Mouse (Mus musculus) MEL (cell line): Measurements from ENCODE around the gene AC124502.3. TPM values are rescaled to one million over a fixed set of nuclear protein-coding genes. Genes with fewer than 3 reads are reported as not detected.

Experiments
- DNase-seq: peaks from one replicate; pipeline ENCODE4 v3.0.0; 2011; ENCODE audit warnings: low read depth, low spot score
- H3K27ac ChIP-seq: 2 replicates; pipeline ENCODE4 v1.5.1; 2012; ENCODE audit warnings: low read depth, mild to moderate bottlenecking, control low read depth, low read length, moderate library complexity; ENCODE audit not compliant: control insufficient read depth
- H3K27me3 ChIP-seq, 2 experiments: fragments of 150-350 bp in 1 of 2; sonication (generic) in 1 of 2; 2 replicates each; pipeline ENCODE4 v1.6.1; 2012; ENCODE audit warnings: low read length in 2 of 2, mild to moderate bottlenecking in 2 of 2, improper control_type of control experiment in 1 of 2, moderate library complexity in 1 of 2; ENCODE audit not compliant: insufficient read depth in 2 of 2, control insufficient read depth in 1 of 2
- H3K36me3 ChIP-seq, 2 experiments: 2 replicates each; pipeline ENCODE4 v1.6.1; 2012 to 2014; ENCODE audit warnings: low read length in 2 of 2, improper control_type of control experiment in 1 of 2, inconsistent platforms in 1 of 2, mild to moderate bottlenecking in 1 of 2; ENCODE audit not compliant: insufficient read depth in 2 of 2, control insufficient read depth in 1 of 2
- H3K4me1 ChIP-seq, 2 experiments: fragments of 150-350 bp in 1 of 2; sonication (generic) in 1 of 2; 2 replicates each; pipeline ENCODE4 v1.6.1; 2012; ENCODE audit warnings: low read length in 2 of 2, improper control_type of control experiment in 1 of 2, mild to moderate bottlenecking in 1 of 2; ENCODE audit not compliant: insufficient read depth in 2 of 2, control insufficient read depth in 1 of 2
- H3K4me3 ChIP-seq, 2 experiments: fragments of 150-350 bp in 1 of 2; sonication (generic) in 1 of 2; 2 replicates each; pipeline ENCODE4 v1.5.1; 2012; ENCODE audit warnings: low read depth in 2 of 2, low read length in 2 of 2, mild to moderate bottlenecking in 2 of 2, moderate library complexity in 2 of 2, control low read depth in 1 of 2, improper control_type of control experiment in 1 of 2; ENCODE audit not compliant: control insufficient read depth in 1 of 2, insufficient read depth in 1 of 2
- H3K79me2 ChIP-seq: 2 replicates; pipeline ENCODE4 v1.6.1; 2012; ENCODE audit warnings: mild to moderate bottlenecking, low read length, moderate library complexity; ENCODE audit not compliant: control insufficient read depth, poor library complexity, insufficient read depth
- H3K9ac ChIP-seq: 2 replicates; pipeline ENCODE4 v1.6.1; 2012; ENCODE audit warnings: low read depth, mild to moderate bottlenecking, control low read depth, low read length, moderate library complexity; ENCODE audit not compliant: control insufficient read depth, poor library complexity, severe bottlenecking
- H3K9me3 ChIP-seq: fragments of 150-350 bp; sonication (generic); replicated peaks from 2 replicates; pipeline ENCODE4 v1.6.1; 2012; ENCODE audit warnings: mild to moderate bottlenecking, low read length, improper control_type of control experiment, moderate library complexity; ENCODE audit not compliant: insufficient read depth
- BHLHE40 ChIP-seq: IDR thresholded peaks from 2 replicates; pipeline ENCODE4 v1.6.1; 2012; ENCODE audit warnings: low read depth, mild to moderate bottlenecking, inconsistent platforms, low read length, improper control_type of control experiment, borderline replicate concordance
- CHD1 ChIP-seq: IDR thresholded peaks from 2 replicates; pipeline ENCODE4 v1.6.1; 2012; ENCODE audit warnings: low read depth, mild to moderate bottlenecking, inconsistent platforms, low read length, improper control_type of control experiment
- E2F4 ChIP-seq: IDR thresholded peaks from 2 replicates; pipeline ENCODE4 v1.6.1; 2011; ENCODE audit warnings: low read depth, low read length, improper control_type of control experiment, borderline replicate concordance
- ETS1 ChIP-seq: IDR thresholded peaks from 2 replicates; pipeline ENCODE4 v1.6.1; 2012; ENCODE audit warnings: low read depth, mild to moderate bottlenecking, inconsistent platforms, low read length, improper control_type of control experiment, moderate library complexity
- GABPA ChIP-seq: IDR thresholded peaks from 2 replicates; pipeline ENCODE4 v1.6.1; 2012; ENCODE audit warnings: low read depth, mild to moderate bottlenecking, inconsistent platforms, low read length, improper control_type of control experiment, moderate library complexity
- HCFC1 ChIP-seq: IDR thresholded peaks from 2 replicates; pipeline ENCODE4 v1.6.1; 2012; ENCODE audit warnings: low read depth, mild to moderate bottlenecking, inconsistent platforms, low read length, improper control_type of control experiment, moderate library complexity
- JUND ChIP-seq: IDR thresholded peaks from 2 replicates; pipeline ENCODE4 v1.6.1; 2011; ENCODE audit warnings: low read depth, mild to moderate bottlenecking, improper control_type of control experiment, low read length
- MAX ChIP-seq: IDR thresholded peaks from 2 replicates; pipeline ENCODE4 v1.6.1; 2011; ENCODE audit warnings: low read length, improper control_type of control experiment
- MAZ ChIP-seq: IDR thresholded peaks from 2 replicates; pipeline ENCODE4 v1.6.1; 2012; ENCODE audit warnings: low read depth, mild to moderate bottlenecking, inconsistent platforms, low read length, improper control_type of control experiment
- MEF2A ChIP-seq: IDR thresholded peaks from 2 replicates; pipeline ENCODE4 v1.6.1; 2014; ENCODE audit warnings: low read depth, mild to moderate bottlenecking, inconsistent platforms, low read length, improper control_type of control experiment; ENCODE audit not compliant: poor library complexity, insufficient replicate concordance, severe bottlenecking; ENCODE audit errors: extremely low read depth
- MXI1 ChIP-seq: IDR thresholded peaks from 2 replicates; pipeline ENCODE4 v1.6.1; 2011; ENCODE audit warnings: mild to moderate bottlenecking, low read depth, low read length, improper control_type of control experiment
- MYB ChIP-seq: IDR thresholded peaks from 2 replicates; pipeline ENCODE4 v1.6.1; 2011; ENCODE audit warnings: mild to moderate bottlenecking, low read depth, low read length, improper control_type of control experiment
- MYC ChIP-seq: IDR thresholded peaks from 2 replicates; pipeline ENCODE4 v1.6.1; 2011; ENCODE audit warnings: low read depth, mild to moderate bottlenecking, low read length, improper control_type of control experiment, moderate library complexity
- RAD21 ChIP-seq: IDR thresholded peaks from 2 replicates; pipeline ENCODE4 v1.6.1; 2011; ENCODE audit warnings: mild to moderate bottlenecking, low read depth, low read length, improper control_type of control experiment
- SMC3 ChIP-seq: IDR thresholded peaks from 2 replicates; pipeline ENCODE4 v1.6.1; 2011; ENCODE audit warnings: low read depth, low read length, improper control_type of control experiment
- TCF12 ChIP-seq: IDR thresholded peaks from 2 replicates; pipeline ENCODE4 v1.6.1; 2014; ENCODE audit warnings: low read depth, mild to moderate bottlenecking, inconsistent platforms, low read length, improper control_type of control experiment, moderate library complexity
- USF1 ChIP-seq: IDR thresholded peaks from 2 replicates; pipeline ENCODE4 v1.6.1; 2014; ENCODE audit warnings: low read depth, mild to moderate bottlenecking, inconsistent platforms, low read length, improper control_type of control experiment, moderate library complexity
- ZMIZ1 ChIP-seq: IDR thresholded peaks from 2 replicates; pipeline ENCODE4 v1.6.1; 2012; ENCODE audit warnings: low read depth, mild to moderate bottlenecking, inconsistent platforms, low read length, improper control_type of control experiment, moderate library complexity
- ZNF384 ChIP-seq: IDR thresholded peaks from 2 replicates; pipeline ENCODE4 v1.6.1; 2012; ENCODE audit warnings: low read depth, mild to moderate bottlenecking, inconsistent platforms, low read length, improper control_type of control experiment
- polyA plus RNA-seq, 2 experiments: library from polyadenylated mRNA; stranded (reverse) in 1 of 2; unstranded in 1 of 2; fragments of >175 nt in 1 of 2; fragments of >200 nt in 1 of 2; gene quantifications; 2 replicates each; pipeline versions ENCODE4 v1.2.1 to v1.2.4; 2012; ENCODE audit warnings: low replicate concordance in 2 of 2, low read depth in 1 of 2; ENCODE audit not compliant: insufficient read length in 2 of 2, insufficient read depth in 1 of 2, missing spikeins in 1 of 2
- total RNA-seq: library from RNA; depleted of rRNA; stranded (reverse); fragments of 300-350 nt; gene quantifications from 2 replicates; pipeline ENCODE4 v1.2.3, GENCODE M21; 2012

The AC124502.3 gene
- total and polyA plus RNA-seq, 3 experiments = 0.75 to 2.1 TPM; not detected in 1

GRCm38 (mm10) chr19:5051031-5051430 lies 12.3 kb downstream of the AC124502.3 start:
- peaks cover 2 to 7% of the 10 kb centered on the region in 2 experiments; a peak in 3 of 4 replicates for H3K36me3 ChIP-seq
- H3K27me3 ChIP-seq = no peaks in the 10 kb centered on the region
- H3K4me1 ChIP-seq = peaks cover 7 to 14% of the 10 kb centered on the region in 2 experiments; a peak in 3 of 4 replicates
- H3K79me2 ChIP-seq = no peaks in the 10 kb centered on the region
- no peak for DNase-seq
- TF ChIP-seq RAD21 = no peak
- TF ChIP-seq ZNF384 = no peak
- no peak for TF ChIP-seq BHLHE40
- no peak for TF ChIP-seq USF1
- no peak for TF ChIP-seq SMC3
- TF ChIP-seq GABPA = no peak
- TF ChIP-seq TCF12 = no peak
- TF ChIP-seq, all 39 proteins: peak for 0
- Histone ChIP-seq H3K4me3 (no peak overlapping the region), H3K27ac (no peak overlapping the region), H3K9ac (no peak overlapping the region), H3K9me3 (no peaks in the 10 kb centered on the region)

- no peak overlapping the region for H3K27ac ChIP-seq
- no peak for TF ChIP-seq CHD1
- no peak for TF ChIP-seq MAZ
- TF ChIP-seq JUND = no peak
- TF ChIP-seq HCFC1 = no peak
- no peak for TF ChIP-seq MAX
- no peak for TF ChIP-seq E2F4
- no peak for TF ChIP-seq MEF2A
- no peak for TF ChIP-seq MYB
- TF ChIP-seq ZMIZ1 = no peak
- TF ChIP-seq ETS1 = no peak
- no peak for TF ChIP-seq MXI1
- no peak for TF ChIP-seq SMC3
- TF ChIP-seq USF1 = no peak
- no peak for TF ChIP-seq MYC
- H3K9me3 ChIP-seq = no peaks in the 10 kb centered on the region
- no peak overlapping the region for H3K4me3 ChIP-seq
- no peaks in the 10 kb centered on the region for H3K79me2 ChIP-seq
- DNase-seq = no peak
- H3K4me1 ChIP-seq = peaks cover 7 to 16% of the 10 kb centered on the region in 2 experiments; a peak in 3 of 4 replicates
- H3K27me3 ChIP-seq = no peaks in the 10 kb centered on the region
- H3K9ac ChIP-seq = no peak overlapping the region
- H3K36me3 ChIP-seq = peaks cover 2 to 10% of the 10 kb centered on the region in 2 experiments; a peak in 3 of 4 replicates
Observed at GRCm38 (mm10) chr19:5051515-5051914, 12.8 kb downstream of the AC124502.3 start.
